Mouse (Mus musculus) small intestine, adult 2 months (tissue): Measurements from ENCODE around the gene Trabd2b.

ENCODE experiments used
- CTCF ChIP-seq: fragments of 200-500 bp; IDR thresholded peaks from 2 replicates; pipeline ENCODE4 v1.5.1; 2012; ENCODE audit warnings: low read depth, mild to moderate bottlenecking, control low read depth, inconsistent platforms, low read length, moderate library complexity, mixed read lengths; ENCODE audit not compliant: insufficient replicate concordance, insufficient read length; ENCODE audit errors: extremely low read depth
- POLR2A ChIP-seq: fragments of 200-500 bp; IDR thresholded peaks from 2 replicates; pipeline ENCODE4 v1.6.1; 2012; ENCODE audit warnings: low read depth, mild to moderate bottlenecking, control low read depth, inconsistent platforms, low read length, moderate library complexity

GRCm38 (mm10) chr4:114467371-114468094 lies 61.0 kb downstream of the Trabd2b start:
- TF ChIP-seq CTCF = no peak
- no peak for TF ChIP-seq POLR2A
